Mouse (Mus musculus) ovary, postnatal 10 days (tissue): Measurements from ENCODE around the gene Gpbar1.
"Not testable (repeated sequence)": the region's sequence is repeated elsewhere in the genome, so short reads cannot be mapped to it uniquely, and the experiment has no call there.

Experiments
- DNase-seq: peaks from one replicate; pipeline ENCODE4 v3.0.0; 2022; ENCODE audit warnings: low spot score

Gene Gpbar1

GRCm38 (mm10) chr1:74326916-74327315 lies 48.6 kb downstream of the Gpbar1 start:
- DNase-seq: not testable (repeated sequence)
